Mouse (Mus musculus) kidney, embryonic 15.5 days (tissue): Measurements from ENCODE around the gene Mypop. TPM values are rescaled to one million over a fixed set of nuclear protein-coding genes. Genes with fewer than 3 reads are reported as not detected.

Experiments used
- polyA plus RNA-seq: library from polyadenylated mRNA; unstranded; fragments of >200 nt; fragmentation: Nextera tagmentation; extraction: Ambion mirVana; gene quantifications from 2 replicates; pipeline ENCODE4 v1.2.1, GENCODE M21; 2015

Mypop gene
- polyA plus RNA-seq, 1 experiment from 2014 or later: 3.5 TPM

Other genes with a start within 250 kb of the Mypop start
- not detected in 2 replicates for gene Psg19, start 192.7 kb upstream of the Mypop start, polyA plus RNA-seq
- gene Psg17, start 169.6 kb upstream of the Mypop start, polyA plus RNA-seq: 0.09 TPM in 1 of 2 replicates, not detected in the other
- 0.76 and 1.2 TPM in 2 replicates for gene Mill2, start 151.3 kb upstream of the Mypop start, polyA plus RNA-seq
- gene Pglyrp1, start 119.9 kb upstream of the Mypop start, polyA plus RNA-seq: 2.3 and 4.8 TPM in 2 replicates
- gene Ccdc61, start 80.8 kb upstream of the Mypop start, polyA plus RNA-seq: 27.7 and 28.9 TPM in 2 replicates
- gene Nova2, start 65.4 kb upstream of the Mypop start, polyA plus RNA-seq: 0.67 and 0.93 TPM in 2 replicates
- not detected in 2 replicates for gene Nanos2, start 3.8 kb upstream of the Mypop start, polyA plus RNA-seq
- 21.4 and 24.1 TPM in 2 replicates for gene Irf2bp1, start 12.8 kb downstream of the Mypop start, polyA plus RNA-seq
- 1.2 and 1.3 TPM in 2 replicates for gene Foxa3, start 32.3 kb downstream of the Mypop start, polyA plus RNA-seq
- gene Sympk, start 33.1 kb downstream of the Mypop start, polyA plus RNA-seq: 34.3 and 38.4 TPM in 2 replicates
- not detected in 2 replicates for gene Rsph6a, start 63.4 kb downstream of the Mypop start, polyA plus RNA-seq
- gene Dmwd, start 85.0 kb downstream of the Mypop start, polyA plus RNA-seq: 15.4 and 18.7 TPM in 2 replicates
- gene Dmpk, start 92.6 kb downstream of the Mypop start, polyA plus RNA-seq: 18.1 and 24.7 TPM in 2 replicates
- 8.0 and 10.1 TPM in 2 replicates for gene Six5, start 103.3 kb downstream of the Mypop start, polyA plus RNA-seq
- gene Gm4969, start 127.1 kb downstream of the Mypop start, polyA plus RNA-seq: 2.9 and 3.4 TPM in 2 replicates
- gene Fbxo46, start 128.6 kb downstream of the Mypop start, polyA plus RNA-seq: 16.1 and 16.3 TPM in 2 replicates
- 13.5 and 14.4 TPM in 2 replicates for gene Qpctl, start 158.0 kb downstream of the Mypop start, polyA plus RNA-seq
- 157 and 162 TPM in 2 replicates for gene Snrpd2, start 158.5 kb downstream of the Mypop start, polyA plus RNA-seq
- gene Gipr, start 174.9 kb downstream of the Mypop start, polyA plus RNA-seq: 0.76 and 1.0 TPM in 2 replicates
- gene Eml2, start 185.2 kb downstream of the Mypop start, polyA plus RNA-seq: 9.5 and 16.8 TPM in 2 replicates
- 2.7 and 3.3 TPM in 2 replicates for gene Gpr4, start 221.3 kb downstream of the Mypop start, polyA plus RNA-seq
- gene Opa3, start 237.1 kb downstream of the Mypop start, polyA plus RNA-seq: 38.8 and 40.5 TPM in 2 replicates